In the genomic region with DNA sequence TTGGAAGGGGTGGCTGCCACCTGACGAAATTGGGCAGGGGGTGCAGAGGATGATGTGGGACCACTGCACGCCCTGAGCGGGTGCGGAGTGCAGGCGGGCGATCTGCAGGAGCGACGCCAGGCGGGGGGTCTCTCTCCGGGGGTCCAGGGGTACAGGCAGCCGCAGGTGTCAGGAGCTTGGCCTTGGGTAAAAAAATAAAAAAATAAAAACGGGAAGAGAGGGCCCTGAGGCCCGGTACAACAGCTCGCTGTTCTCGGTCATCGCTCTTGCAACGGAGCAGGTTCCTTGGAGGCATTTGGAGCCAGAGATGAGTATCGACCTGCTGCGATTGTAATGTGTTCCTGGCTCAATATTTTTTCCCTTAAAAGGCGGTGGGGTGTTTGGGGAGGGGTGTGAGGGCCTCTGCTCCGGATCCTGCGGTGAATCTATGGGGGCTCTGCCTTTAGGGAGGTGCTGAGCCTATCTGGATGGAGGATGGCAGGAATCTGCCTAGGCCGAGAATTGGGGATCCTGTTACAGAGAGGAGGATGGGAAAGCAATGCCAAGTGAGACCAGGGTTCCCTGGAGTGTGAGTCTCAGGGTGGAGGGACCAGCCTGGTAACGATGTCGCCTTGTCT, we compare ENCODE assay signal across 8 mouse cellular contexts. TPM values are rescaled to one million over a fixed set of nuclear protein-coding genes. Genes with fewer than 3 reads are reported as not detected.
A peak's percentile ranks its signal among the peaks of the same experiment; 100 is the strongest.
DNase-seq lines count a peak whose midpoint lies in the region; ATAC-seq lines count a peak whose summit lies in the region.

No protein-coding gene starts in this region.

- no peak overlapping the region for H3K27ac ChIP-seq in heart, embryonic 16.5 days (ENCODE audit: low read length)
- H3K27ac ChIP-seq in embryonic facial prominence, embryonic 11.5 days (replicated peaks; ENCODE audit: low read depth, low read length) = no peak overlapping the region
- H3K27ac ChIP-seq in intestine, embryonic 16.5 days (ENCODE audit: low read length) = no peak overlapping the region
- peak overlapping the region; percentile 63 for H3K27ac ChIP-seq in midbrain, embryonic 13.5 days

- H3K4me1 ChIP-seq in heart, embryonic 16.5 days (ENCODE audit: control insufficient read depth, insufficient read depth, low read length) = peaks cover 7% of the 10 kb centered on the region
- peaks cover 3% of the 10 kb centered on the region for H3K4me1 ChIP-seq in embryonic facial prominence, embryonic 11.5 days (ENCODE audit: control insufficient read depth, insufficient read depth, low read length)
- H3K4me1 ChIP-seq in intestine, embryonic 16.5 days (ENCODE audit: control insufficient read depth, insufficient read depth, low read length) = peaks cover 9% of the 10 kb centered on the region
- peaks cover 26% of the 10 kb centered on the region for H3K4me1 ChIP-seq in midbrain, embryonic 13.5 days (replicated peaks)

- no peak for ATAC-seq in heart, embryonic 16.5 days (replicated peaks; ENCODE audit: extremely low read depth, insufficient read depth, low FRiP score)
- ATAC-seq in embryonic facial prominence, embryonic 11.5 days (replicated peaks; ENCODE audit: insufficient number of reproducible peaks, low FRiP score, low TSS enrichment, low read depth) = no peak
- ATAC-seq in intestine, embryonic 16.5 days = peak; percentile 10; the same call in 1 of the 2 replicates
- ATAC-seq in midbrain, embryonic 13.5 days = no peak

- DNase-seq in heart, adult 9 months (ENCODE audit: low spot score in 2 of 2) = no peak
- DNase-seq in Muller cell, postnatal 12 days (ENCODE audit: inconsistent ontology term) = peak; percentile 12
- DNase-seq in embryonic facial prominence, embryonic 11.5 days (ENCODE audit: low spot score) = no peak
- DNase-seq in ovary, postnatal 36 days (ENCODE audit: low spot score) = no peak
- DNase-seq in gastrocnemius, postnatal 36 days = no peak

- H3K4me2 ChIP-seq in heart, embryonic 16.5 days (ENCODE audit: low read depth, low read length) = peak overlapping the region; percentile 98
- peak overlapping the region; percentile 99 for H3K4me2 ChIP-seq in embryonic facial prominence, embryonic 11.5 days (ENCODE audit: low read depth, low read length)
- H3K4me2 ChIP-seq in intestine, embryonic 16.5 days (ENCODE audit: low read depth, low read length) = peak overlapping the region; percentile 98
- H3K4me2 ChIP-seq in midbrain, embryonic 13.5 days (replicated peaks) = peak overlapping the region; percentile 87

- peak overlapping the region; percentile 71 for H3K9ac ChIP-seq in heart, embryonic 16.5 days (ENCODE audit: low read length)
- H3K9ac ChIP-seq in embryonic facial prominence, embryonic 11.5 days (replicated peaks; ENCODE audit: low read length) = peak overlapping the region; percentile 52
- H3K9ac ChIP-seq in intestine, embryonic 16.5 days (ENCODE audit: low read depth, low read length) = peak overlapping the region; percentile 68
- peak overlapping the region; percentile 78 for H3K9ac ChIP-seq in midbrain, embryonic 13.5 days (replicated peaks)

- intact Hi-C loops in gastrocnemius, postnatal 36 days (cut with DNase I) = no loop called here

- H3K4me3 ChIP-seq in heart, embryonic 16.5 days (ENCODE audit: low read length) = peak overlapping the region; percentile 76
- peak overlapping the region; percentile 58 for H3K4me3 ChIP-seq in embryonic facial prominence, embryonic 11.5 days (ENCODE audit: low read depth, low read length)
- H3K4me3 ChIP-seq in intestine, embryonic 16.5 days (ENCODE audit: low read length) = peak overlapping the region; percentile 68
- peak overlapping the region; percentile 75 for H3K4me3 ChIP-seq in midbrain, embryonic 13.5 days (replicated peaks)

- H3K36me3 ChIP-seq in heart, embryonic 16.5 days (ENCODE audit: control insufficient read depth, insufficient read depth) = no peaks in the 10 kb centered on the region
- no peaks in the 10 kb centered on the region for H3K36me3 ChIP-seq in embryonic facial prominence, embryonic 11.5 days (replicated peaks; ENCODE audit: control insufficient read depth, insufficient read depth, low read depth, low read length)
- no peaks in the 10 kb centered on the region for H3K36me3 ChIP-seq in intestine, embryonic 16.5 days (ENCODE audit: control insufficient read depth, insufficient read depth, low read length)
- 0 out of 2 replicates have a peak, but pooled peaks cover 2% of the 10 kb centered on the region for H3K36me3 ChIP-seq in midbrain, embryonic 13.5 days

- no peaks in the 10 kb centered on the region for H3K9me3 ChIP-seq in heart, embryonic 16.5 days (replicated peaks; ENCODE audit: control insufficient read depth, low read length)
- H3K9me3 ChIP-seq in embryonic facial prominence, embryonic 11.5 days (replicated peaks; ENCODE audit: control insufficient read depth, low read length) = no peaks in the 10 kb centered on the region
- H3K9me3 ChIP-seq in intestine, embryonic 16.5 days (ENCODE audit: control insufficient read depth, low read length) = no peaks in the 10 kb centered on the region
- no peaks in the 10 kb centered on the region for H3K9me3 ChIP-seq in midbrain, embryonic 13.5 days

- peaks cover 27% of the 10 kb centered on the region for H3K27me3 ChIP-seq in heart, embryonic 16.5 days (ENCODE audit: control insufficient read depth, insufficient read depth, low read length)
- H3K27me3 ChIP-seq in embryonic facial prominence, embryonic 11.5 days (ENCODE audit: control insufficient read depth, insufficient read depth, low read length) = peaks cover 11% of the 10 kb centered on the region
- no peaks in the 10 kb centered on the region; the same call in 1 of the 2 replicates for H3K27me3 ChIP-seq in intestine, embryonic 16.5 days (replicated peaks; ENCODE audit: control insufficient read depth, insufficient read depth, low read length)
- peaks cover 19% of the 10 kb centered on the region; the same call in 1 of the 2 replicates for H3K27me3 ChIP-seq in midbrain, embryonic 13.5 days

- 9% methylated on average over 25 of the region's 25 CpGs for WGBS in heart, embryonic 16.5 days
- WGBS in embryonic facial prominence, embryonic 11.5 days = 2% methylated on average over 25 of the region's 25 CpGs
- 7% methylated on average over 25 of the region's 25 CpGs for WGBS in intestine, embryonic 16.5 days
- WGBS in midbrain, embryonic 13.5 days = 1% methylated on average over 25 of the region's 25 CpGs

RNA-seq across cellular contexts. Expression of gene Gnaz, which starts 0.8 kb away (rescaled TPM):
- 0.69 and 0.79 TPM in 2 replicates for polyA plus RNA-seq in heart, embryonic 16.5 days (2015; fragmentation: Nextera tagmentation; extraction: Ambion mirVana)
- 4.7 and 5.6 TPM in 2 replicates for polyA plus RNA-seq in embryonic facial prominence, embryonic 11.5 days (2014; fragmentation: Nextera tagmentation; extraction: Ambion mirVana)
- polyA plus RNA-seq in intestine, embryonic 16.5 days (2015; fragmentation: Nextera tagmentation; extraction: Ambion mirVana) = 2.2 and 2.9 TPM in 2 replicates
- polyA plus RNA-seq in midbrain, embryonic 13.5 days (2015; fragmentation: Nextera tagmentation; extraction: Ambion mirVana) = 39.6 and 42.5 TPM in 2 replicates
- total RNA-seq in gastrocnemius, postnatal 36 days (2021) = under 1 TPM; 0.23 to 0.32 TPM
